Mouse (Mus musculus): ENCODE measurements around the gene Fxyd2.

DNA sequence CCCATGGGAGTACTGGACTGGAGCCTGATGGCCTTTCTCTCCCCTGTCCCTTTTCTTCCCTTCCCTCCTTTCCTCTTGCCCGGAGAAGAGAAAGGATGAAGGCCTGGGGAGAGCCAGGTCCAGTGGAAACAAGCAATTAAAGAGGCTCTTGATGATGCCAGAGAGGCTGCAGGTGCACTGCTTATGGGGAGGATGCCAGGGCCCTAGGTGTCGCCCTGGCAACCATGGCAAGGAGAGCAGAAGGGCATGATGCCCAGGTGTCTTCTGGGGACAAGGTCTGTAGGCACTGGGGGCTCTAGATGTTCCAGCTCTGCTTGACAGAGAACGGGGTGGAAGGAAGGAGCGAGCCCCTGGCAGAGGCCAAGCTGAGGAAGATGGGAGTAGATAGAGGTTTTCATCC lies 50.2 kb downstream of the Fxyd2 start:
- TF ChIP-seq SRF (IDR thresholded peaks at IDR 0.05; ENCODE audit: control insufficient read depth, insufficient read length, low read depth) = no peak
- no peak for TF ChIP-seq POLR2A (IDR thresholded peaks at IDR 0.05; ENCODE audit: insufficient read length, low read depth)
- no peak for TF ChIP-seq TCF3 (IDR thresholded peaks at IDR 0.05; ENCODE audit: insufficient read length, low read depth)
- TF ChIP-seq TCF12 (IDR thresholded peaks at IDR 0.05; ENCODE audit: insufficient read depth, poor library complexity, severe bottlenecking) = no peak
- no peak for TF ChIP-seq MYOD1 (IDR thresholded peaks at IDR 0.05; ENCODE audit: control insufficient read depth in 1 of 3, insufficient read length in 2 of 3, low read depth in 2 of 3)
- no peak for TF ChIP-seq USF1 (IDR thresholded peaks at IDR 0.05; ENCODE audit: low read depth)
- no peak for TF ChIP-seq CEBPB (IDR thresholded peaks at IDR 0.05; ENCODE audit: insufficient read depth, poor library complexity, severe bottlenecking)
- no peak for TF ChIP-seq POLR2AphosphoS2 (IDR thresholded peaks at IDR 0.05; ENCODE audit: insufficient read length, low read depth)
- no peak for TF ChIP-seq E2F4 (IDR thresholded peaks at IDR 0.05; ENCODE audit: insufficient read depth)
